Mouse (Mus musculus) cortical plate, adult 2 months (tissue): ENCODE data around the gene Gm29609.

Experiments
- CTCF ChIP-seq: fragments of 200-500 bp; IDR thresholded peaks from 2 replicates; pipeline ENCODE4 v1.5.1; 2011; ENCODE audit warnings: mild to moderate bottlenecking, control low read depth, low read length; ENCODE audit not compliant: insufficient read depth; ENCODE audit errors: extremely low read depth
- POLR2A ChIP-seq: fragments of 200-500 bp; IDR thresholded peaks from 2 replicates; pipeline ENCODE4 v1.6.1; 2011; ENCODE audit warnings: mild to moderate bottlenecking, low read length, control low read depth; ENCODE audit not compliant: insufficient read depth; ENCODE audit errors: extremely low read depth

DNA sequence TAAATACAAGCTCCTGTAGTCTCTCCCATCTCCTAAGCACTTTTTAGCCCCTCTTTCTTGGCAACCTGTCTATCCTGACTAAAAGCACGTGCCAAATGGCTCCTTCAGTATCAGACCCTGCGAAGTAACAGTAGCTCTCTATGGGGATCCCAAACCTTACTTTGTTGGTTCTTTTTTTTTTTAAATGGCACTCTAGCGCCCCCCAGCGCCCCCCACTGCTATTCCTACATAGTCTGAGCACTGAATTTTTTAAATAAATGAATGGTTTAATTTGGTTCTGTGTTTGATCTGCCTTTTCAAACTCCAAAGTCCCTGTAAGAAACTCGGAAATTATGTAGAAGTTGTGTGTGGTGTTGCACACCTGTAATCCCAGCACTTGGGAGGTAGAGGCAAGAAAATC is 53.7 kb downstream of the Gm29609 start:
- TF ChIP-seq CTCF (0 out of 2 replicates have a peak, but pooled peaks have one; percentile 6), POLR2A (no peak)
